Mouse (Mus musculus) left cerebral cortex, adult 2 months (tissue): ENCODE measurements around the gene Cyp24a1. TPM values are rescaled to one million over a fixed set of nuclear protein-coding genes. Genes with fewer than 3 reads are reported as not detected.

Experiments used
- DNase-seq, 2 experiments: peaks; one replicate each; pipeline ENCODE4 v3.0.0; 2021 to 2022; ENCODE audit warnings: low spot score in 2 of 2, mixed read lengths in 1 of 2; ENCODE audit errors: extremely low spot score in 1 of 2
- H3K27ac ChIP-seq: fragments of 200-600 bp; 2 replicates; pipeline ENCODE4 v1.8.1; 2022
- H3K4me3 ChIP-seq: fragments of 200-600 bp; 2 replicates; pipeline ENCODE4 v1.8.1; 2022
- CTCF ChIP-seq: fragments of 200-600 bp; IDR thresholded peaks from 2 replicates; pipeline ENCODE4 v1.8.1; 2022; ENCODE audit warnings: antibody characterized with exemption, mild to moderate bottlenecking, moderate library complexity
- intact Hi-C: fragments of 180-260 bp; cut with DNase I; formaldehyde crosslinking; loops from one replicate; pipeline ENCODE4 v1.15.1; 2025
- long read RNA-seq, 2 experiments: library from polyadenylated mRNA; stranded (forward); transcript quantifications; one replicate each; pipeline ENCODE4 v2.0.0; 2021; ENCODE audit warnings: borderline mapping rate in 2 of 2
- total RNA-seq, 2 experiments: library from RNA; stranded (reverse); gene quantifications; 2 replicates each; pipeline ENCODE4 v1.2.3; 2021

The Cyp24a1 gene
- total RNA-seq, result not detected
- long read RNA-seq, experiment 1, result 0 reads
- long read RNA-seq, experiment 2, result 0 reads

DNA sequence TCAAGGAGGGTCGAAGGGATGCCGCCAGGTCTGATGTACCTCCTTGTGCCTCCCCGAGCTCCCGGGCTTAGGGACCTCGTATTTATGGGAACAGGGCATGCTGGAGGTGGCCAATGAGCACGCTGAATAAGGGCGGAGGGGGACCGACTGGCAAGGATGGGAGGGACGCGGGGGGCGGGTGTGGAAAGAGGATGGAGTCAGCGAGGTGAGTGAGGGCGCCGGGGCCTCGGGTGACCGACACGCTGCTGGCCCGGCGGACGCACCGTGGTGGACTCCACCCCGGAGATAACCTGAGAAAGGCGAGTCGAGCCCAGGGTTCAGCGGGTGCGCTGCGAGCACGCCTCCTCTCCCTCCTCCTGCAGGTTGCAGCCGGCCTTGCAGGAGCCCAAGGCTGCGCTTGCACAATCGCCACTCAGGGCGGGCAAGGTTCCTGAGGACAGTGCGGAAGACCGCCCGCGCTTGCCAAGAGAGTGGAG, at the start of gene Cyp24a1:
TSS of gene Cyp24a1 (minus strand) at position 55 of the 476 bp plus-strand sequence.
- Histone ChIP-seq H3K4me3 (no peak within 1 kb of the TSS), H3K27ac (no peak within 1 kb of the TSS)
- TF ChIP-seq CTCF, result peak; percentile 15
- no peak for DNase-seq
- intact Hi-C loops, result no loop called here

DNA sequence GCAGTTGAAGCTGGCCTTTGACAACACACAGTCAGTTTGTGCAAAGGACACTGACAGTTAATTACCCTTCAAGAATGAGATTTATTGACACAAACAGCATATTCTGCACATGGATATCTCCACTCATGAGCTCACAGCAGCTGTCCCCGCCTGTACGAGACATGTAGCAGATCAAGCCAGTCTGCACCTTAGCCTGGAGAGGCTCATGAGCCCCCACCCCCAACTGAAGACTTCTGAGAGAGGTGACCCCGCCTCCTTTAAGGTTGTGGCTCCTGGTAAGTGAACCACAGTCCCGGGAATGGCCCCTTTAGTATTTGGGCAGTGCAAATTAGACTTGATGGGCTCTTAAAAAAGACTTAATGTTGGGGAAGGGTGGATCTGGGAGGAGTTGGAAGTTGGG, 48.8 kb upstream of the Cyp24a1 start:
- H3K27ac ChIP-seq, result no peak overlapping the region
- no peak for TF ChIP-seq CTCF
- DNase-seq, result no peak
- H3K4me3 ChIP-seq, result no peak overlapping the region
- intact Hi-C loops, result no loop called here

DNA sequence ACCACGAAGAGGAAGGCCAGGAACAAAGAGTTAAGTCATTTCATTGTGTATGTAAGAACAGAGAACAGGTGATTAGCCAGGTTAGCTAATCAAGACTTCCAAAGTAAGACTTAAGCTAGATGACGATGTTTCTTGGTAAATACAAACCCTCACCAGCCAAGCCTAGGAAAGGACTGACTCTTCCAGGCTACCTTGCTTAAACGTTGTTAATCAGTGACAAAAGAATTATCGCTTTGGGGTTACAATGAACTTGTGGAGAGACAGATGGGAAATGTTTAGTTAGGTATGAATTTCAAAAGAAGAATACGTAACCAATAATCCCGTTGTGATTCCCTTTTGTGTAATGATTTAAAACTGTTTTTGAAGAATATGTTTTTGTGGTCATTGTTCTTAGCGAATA, 48.0 kb upstream of the Cyp24a1 start:
- intact Hi-C loops, result no loop called here
- no peak overlapping the region for H3K4me3 ChIP-seq
- no peak for DNase-seq
- no peak for TF ChIP-seq CTCF
- no peak overlapping the region for H3K27ac ChIP-seq

DNA sequence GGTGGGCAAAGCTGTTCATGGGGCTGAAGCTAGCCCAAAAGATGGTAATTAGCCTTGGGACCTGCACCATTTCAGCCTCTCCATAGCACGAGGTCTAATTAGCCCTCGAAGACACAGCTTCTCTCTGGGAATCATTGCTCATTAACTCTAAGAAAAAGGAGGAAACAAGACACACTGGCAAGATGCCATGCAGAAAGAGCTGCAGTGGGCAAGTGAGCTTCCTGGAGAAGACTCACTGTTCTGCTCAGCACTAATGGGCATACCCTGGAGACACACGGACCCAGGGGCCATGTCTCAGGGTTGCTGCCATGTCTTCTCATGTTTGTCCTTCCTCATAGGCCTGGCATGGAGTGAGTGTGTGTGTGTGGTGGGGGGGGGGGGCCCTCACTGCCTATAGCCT, 47.2 kb upstream of the Cyp24a1 start:
- no peak overlapping the region for H3K4me3 ChIP-seq
- intact Hi-C loops, result no loop called here
- no peak for TF ChIP-seq CTCF
- no peak for DNase-seq
- no peak overlapping the region for H3K27ac ChIP-seq

DNA sequence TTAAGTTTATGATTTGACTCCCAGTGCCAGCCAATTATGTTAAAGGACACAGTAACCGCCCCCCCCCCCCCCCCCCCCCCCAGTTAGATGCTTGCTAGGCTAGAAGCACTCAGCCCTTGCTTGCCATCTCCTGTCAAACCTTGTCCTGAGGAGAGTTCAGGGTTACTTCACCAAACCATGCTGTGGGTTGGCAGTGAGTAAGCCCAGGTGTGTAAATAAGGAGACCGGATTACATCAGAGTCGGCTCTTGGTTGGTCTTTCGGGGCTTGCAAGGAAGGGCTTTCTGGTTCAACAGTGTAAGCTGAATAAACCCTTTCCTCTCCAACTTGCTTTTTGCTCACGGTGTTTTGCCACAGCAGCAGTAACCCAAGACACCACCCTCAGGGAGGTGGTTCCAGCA, 46.7 kb upstream of the Cyp24a1 start:
- no peak for TF ChIP-seq CTCF
- no peak for DNase-seq
- intact Hi-C loops, result no loop called here
- H3K27ac ChIP-seq, result no peak overlapping the region
- H3K4me3 ChIP-seq, result no peak overlapping the region

DNA sequence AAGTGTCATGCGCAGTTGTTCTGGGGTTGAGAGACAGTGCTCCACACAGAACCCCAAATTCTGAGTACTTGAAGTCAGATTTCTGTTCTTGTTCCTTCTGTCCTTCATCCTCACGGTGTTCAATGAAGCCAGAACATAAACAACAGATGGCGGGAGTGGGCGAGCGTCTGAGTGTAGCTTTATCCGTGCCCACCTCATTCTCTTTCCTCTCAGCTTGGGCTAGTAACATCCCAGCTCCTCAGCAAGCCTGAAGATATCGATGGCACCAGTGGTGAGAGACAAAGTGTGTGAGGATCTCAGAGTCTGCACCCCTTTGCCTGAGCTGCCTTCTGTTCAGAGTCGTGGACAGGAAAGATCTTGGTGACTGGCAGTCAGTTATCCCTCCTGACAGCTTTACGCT, 42.3 kb upstream of the Cyp24a1 start:
- Histone ChIP-seq H3K27ac (no peak overlapping the region), H3K4me3 (no peak overlapping the region)
- peak; percentile 48 to 65 for DNase-seq
- intact Hi-C loops, result loop anchor here (5.0 kb wide), 1 partner anchor 193 kb away; the partner anchor contains the start of gene Dok5
- no peak for TF ChIP-seq CTCF

DNA sequence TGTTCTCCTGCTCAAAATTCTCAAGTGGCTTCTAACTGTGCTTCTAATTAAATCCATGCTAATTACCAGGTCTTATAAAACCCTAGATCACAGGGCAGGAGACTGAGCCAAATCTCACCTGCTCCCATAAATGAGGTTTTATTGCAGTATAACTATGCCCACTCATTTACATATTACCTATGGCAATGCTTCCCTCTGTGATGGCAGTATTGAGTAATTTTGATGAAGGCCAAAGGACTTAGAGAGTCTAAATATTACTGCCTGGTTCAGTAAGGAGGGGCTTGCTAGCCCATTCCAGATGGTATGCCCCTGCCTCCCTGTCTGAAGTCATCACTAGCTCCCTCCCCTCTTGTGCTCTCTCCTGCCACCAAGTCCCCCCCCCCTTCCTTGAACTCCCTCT, 38.9 kb upstream of the Cyp24a1 start:
- Histone ChIP-seq H3K4me3 (no peak overlapping the region), H3K27ac (no peak overlapping the region)
- TF ChIP-seq CTCF, result no peak
- intact Hi-C loops, result loop anchor here (5.0 kb wide), 1 partner anchor 196 kb away; the partner anchor contains the start of gene Dok5
- DNase-seq, result no peak

DNA sequence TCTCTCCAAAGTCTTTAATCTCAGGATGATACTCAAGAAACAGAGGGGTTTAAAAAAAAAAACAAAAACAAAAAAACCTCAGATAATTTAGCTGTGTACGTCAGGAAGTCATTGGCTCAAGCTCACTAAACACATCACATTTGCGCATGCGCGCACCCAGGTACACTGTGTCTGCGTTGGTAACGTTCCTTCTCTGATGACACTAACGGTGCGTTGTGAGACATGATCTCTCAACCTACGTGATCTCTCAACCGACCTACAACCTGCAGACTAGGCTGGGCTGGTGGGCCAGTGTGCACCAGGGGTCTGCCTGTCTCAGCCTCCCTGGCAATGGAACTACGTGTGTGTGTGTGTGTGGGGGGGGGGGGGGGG, 37.8 kb upstream of the Cyp24a1 start:
- Histone ChIP-seq H3K4me3 (no peak overlapping the region), H3K27ac (no peak overlapping the region)
- intact Hi-C loops, result loop anchor here (5.0 kb wide), 1 partner anchor 198 kb away; the partner anchor contains the start of gene Dok5
- DNase-seq, result no peak
- TF ChIP-seq CTCF, result no peak

DNA sequence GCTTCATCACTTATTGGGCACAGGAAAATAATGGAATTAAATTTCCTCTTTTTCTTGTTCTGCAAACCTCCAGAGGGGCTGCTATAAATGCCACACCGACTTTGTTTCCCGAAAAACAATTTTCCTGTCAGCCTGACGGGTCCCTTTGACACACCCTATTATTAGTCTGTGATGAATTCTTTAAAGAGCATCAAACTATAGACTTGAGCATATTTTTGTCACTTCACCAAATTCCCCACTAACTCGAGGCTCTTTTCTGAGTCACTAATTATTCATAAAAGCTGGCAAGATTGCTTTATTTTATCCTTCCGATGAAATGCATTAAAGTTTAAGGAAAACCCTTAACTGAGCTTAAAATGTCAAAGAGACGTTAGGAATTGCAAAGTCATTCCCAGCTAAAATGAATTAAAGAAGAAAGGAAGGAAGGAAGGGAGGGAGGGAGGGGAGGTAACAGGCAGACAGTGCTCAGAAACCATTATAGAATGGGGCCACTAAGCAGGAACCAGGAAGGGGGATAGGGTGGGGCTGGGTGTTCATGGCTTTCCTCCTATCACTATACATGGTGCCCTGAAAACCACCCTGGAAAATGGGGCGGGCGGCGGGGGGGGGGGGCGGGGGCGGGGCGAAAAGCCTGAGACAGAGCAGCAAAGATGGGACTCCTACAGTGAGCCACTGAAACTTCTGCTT, 37.3 kb upstream of the Cyp24a1 start:
- TF ChIP-seq CTCF, result no peak
- no peak overlapping the region for H3K4me3 ChIP-seq
- H3K27ac ChIP-seq, result no peak overlapping the region
- intact Hi-C loops, result no loop called here
- DNase-seq, result no peak

DNA sequence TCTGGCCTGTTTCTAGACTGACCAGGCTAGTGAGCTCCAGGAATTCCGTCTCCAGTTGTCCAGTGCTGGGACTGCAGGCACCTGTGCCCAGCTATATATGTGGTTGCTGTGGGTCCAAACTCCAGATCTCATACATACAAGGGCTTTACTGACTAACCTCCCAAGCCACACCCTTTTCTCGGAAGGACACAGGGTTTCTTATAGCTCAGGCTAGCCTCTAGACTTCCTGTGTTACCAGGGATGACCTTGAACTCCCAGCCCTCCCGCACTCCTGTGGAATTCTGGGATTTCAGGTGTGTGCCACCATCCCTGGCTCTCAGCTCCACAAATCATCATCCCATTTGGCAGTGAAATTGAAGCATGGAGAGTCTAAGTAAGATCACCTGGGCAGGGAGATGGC, 33.3 kb upstream of the Cyp24a1 start:
- H3K4me3 ChIP-seq, result no peak overlapping the region
- intact Hi-C loops, result no loop called here
- DNase-seq, result no peak
- H3K27ac ChIP-seq, result no peak overlapping the region
- no peak for TF ChIP-seq CTCF

DNA sequence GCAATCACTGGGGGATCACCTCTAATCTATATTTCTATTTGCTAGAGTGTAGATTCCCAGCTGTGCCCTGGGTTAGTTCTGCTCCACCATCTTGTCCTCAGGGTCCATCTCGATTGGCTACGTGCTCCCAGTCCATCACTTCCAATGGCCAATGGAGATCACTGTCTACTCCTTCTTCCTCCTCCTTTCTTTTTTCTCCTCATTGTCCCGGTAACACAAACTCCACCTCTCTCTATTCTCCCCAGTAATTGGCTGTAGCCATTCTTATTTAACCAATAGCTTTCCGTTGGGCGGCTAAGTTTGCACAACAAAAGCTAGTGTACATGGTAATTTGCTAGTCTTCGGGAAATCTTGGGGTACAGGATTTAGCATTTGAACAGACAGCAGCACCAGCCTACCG, 32.8 kb upstream of the Cyp24a1 start:
- H3K27ac ChIP-seq, result no peak overlapping the region
- no peak for TF ChIP-seq CTCF
- intact Hi-C loops, result no loop called here
- no peak for DNase-seq
- H3K4me3 ChIP-seq, result no peak overlapping the region

DNA sequence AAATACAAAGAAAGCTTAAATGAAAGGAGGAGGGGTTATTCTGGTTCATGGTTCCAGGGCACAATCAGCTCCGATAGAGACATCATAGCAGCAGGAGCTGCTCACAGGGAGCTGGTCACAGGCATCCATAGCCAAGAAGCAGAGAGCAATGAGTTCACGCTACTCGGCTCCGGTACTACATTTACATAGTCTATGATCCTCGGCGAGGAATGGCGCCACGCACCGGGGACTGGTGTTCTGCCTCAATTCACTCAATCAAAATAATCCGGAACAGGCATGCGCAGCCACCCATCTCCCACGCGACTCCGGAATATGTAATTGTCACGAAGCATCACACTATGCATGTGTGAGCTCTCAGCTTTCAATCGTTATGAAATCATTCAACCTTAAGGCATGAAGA, 31.1 kb upstream of the Cyp24a1 start:
- intact Hi-C loops, result no loop called here

DNA sequence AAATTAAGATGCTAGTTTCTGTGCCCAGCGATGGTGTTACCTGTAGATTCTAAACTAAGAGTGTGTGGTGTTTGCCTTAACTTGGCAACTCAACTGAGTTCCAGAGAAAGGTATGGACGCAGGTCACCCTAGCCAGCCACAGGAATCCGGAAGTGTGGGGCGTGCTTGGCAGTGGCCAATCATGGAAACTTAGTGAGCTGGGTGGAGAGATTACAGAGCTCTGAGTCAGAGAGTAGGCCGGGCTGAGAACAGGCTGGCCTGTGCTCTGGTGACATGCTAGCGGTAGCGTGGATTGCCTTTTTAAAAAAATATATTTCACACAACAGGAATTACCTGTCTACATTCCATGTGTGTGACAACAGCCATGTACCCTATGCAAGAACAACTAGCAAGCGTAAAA, 29.6 kb upstream of the Cyp24a1 start:
- no peak for DNase-seq
- no peak overlapping the region for H3K27ac ChIP-seq
- no peak for TF ChIP-seq CTCF
- no peak overlapping the region for H3K4me3 ChIP-seq
- intact Hi-C loops, result no loop called here

More for the DNA sequence above, 31.1 kb upstream of the Cyp24a1 start:
- no peak overlapping the region for H3K4me3 ChIP-seq
- no peak overlapping the region for H3K27ac ChIP-seq
- TF ChIP-seq CTCF, result no peak
- no peak for DNase-seq
